Mouse (Mus musculus) forebrain, embryonic 11.5 days (tissue): ENCODE data around the gene Dnajc10. TPM values are rescaled to one million over a fixed set of nuclear protein-coding genes. Genes with fewer than 3 reads are reported as not detected.

Source experiments
- ATAC-seq: fragments of 200-750 bp; cut with Nextera tagmentation; replicated peaks from 2 replicates; pipeline ENCODE4 v1.8.0; 2017; ENCODE audit warnings: moderate TSS enrichment; ENCODE audit not compliant: low FRiP score
- DNase-seq: peaks from one replicate; pipeline ENCODE4 v3.0.0-alpha.2; 2017; ENCODE audit warnings: low spot score
- H3K27ac ChIP-seq: fragments of 300-500 bp; sonication (generic); 2 replicates; pipeline ENCODE4 v1.5.1; 2014; ENCODE audit warnings: low read depth, low read length
- H3K27me3 ChIP-seq: fragments of 300-500 bp; sonication (generic); 2 replicates; pipeline ENCODE4 v1.6.1; 2014; ENCODE audit warnings: mild to moderate bottlenecking, low read length, mixed read lengths; ENCODE audit not compliant: control insufficient read depth, insufficient read depth
- H3K36me3 ChIP-seq: fragments of 300-500 bp; sonication (generic); 2 replicates; pipeline ENCODE4 v1.6.1; 2014; ENCODE audit warnings: mild to moderate bottlenecking, low read length, moderate library complexity, mixed read lengths; ENCODE audit not compliant: control insufficient read depth, insufficient read depth
- H3K4me1 ChIP-seq: fragments of 300-500 bp; sonication (generic); replicated peaks from 2 replicates; pipeline ENCODE4 v1.6.1; 2014; ENCODE audit warnings: low read length, mixed read lengths; ENCODE audit not compliant: control insufficient read depth, insufficient read depth
- H3K4me2 ChIP-seq: fragments of 300-500 bp; sonication (generic); 2 replicates; pipeline ENCODE4 v1.6.1; 2014; ENCODE audit warnings: low read depth, mild to moderate bottlenecking, low read length, moderate library complexity, mixed read lengths; ENCODE audit not compliant: severe bottlenecking
- H3K4me3 ChIP-seq: fragments of 300-500 bp; sonication (generic); 2 replicates; pipeline ENCODE4 v1.5.1; 2014; ENCODE audit warnings: low read depth, low read length
- H3K9ac ChIP-seq: fragments of 300-500 bp; sonication (generic); 2 replicates; pipeline ENCODE4 v1.6.1; 2014; ENCODE audit warnings: low read length
- H3K9me3 ChIP-seq: fragments of 300-500 bp; sonication (generic); 2 replicates; pipeline ENCODE4 v1.6.1; 2016; ENCODE audit warnings: low read length, mixed read lengths; ENCODE audit not compliant: control insufficient read depth
- WGBS: fragments of 180-500 bp; shearing (Covaris S2); extraction: QIAGEN DNeasy Blood & Tissue Kit; methylation state at CpG from one replicate; pipeline ENCODE4 v1.1.7; 2014; 5-methylcytosine and 5-hydroxymethylcytosine counted together
- polyA plus RNA-seq: library from polyadenylated mRNA; unstranded; fragments of >200 nt; fragmentation: Nextera tagmentation; extraction: Ambion mirVana; gene quantifications from 2 replicates; pipeline ENCODE4 v1.2.1, GENCODE M21; 2014

Dnajc10 gene
- polyA plus RNA-seq, 1 experiment from 2014 or later, result 88.6 TPM

GRCm38 (mm10) chr2:80314854-80315241 lies 418 bp upstream of the Dnajc10 start:
- peak overlapping the region; percentile 69 for H3K4me2 ChIP-seq
- no peaks in the 10 kb centered on the region for H3K36me3 ChIP-seq
- H3K9ac ChIP-seq, result peak overlapping the region; percentile 94
- peak; percentile 19 for ATAC-seq
- 60% methylated on average over 7 of the region's 7 CpGs for WGBS
- DNase-seq, result no peak
- peak overlapping the region; percentile 96; the same call in 1 of the 2 replicates for H3K27ac ChIP-seq
- no peaks in the 10 kb centered on the region for H3K4me1 ChIP-seq
- H3K27me3 ChIP-seq, result no peaks in the 10 kb centered on the region
- no peaks in the 10 kb centered on the region for H3K9me3 ChIP-seq
- H3K4me3 ChIP-seq, result peak overlapping the region; percentile 84

- 96% methylated on average over 4 of the region's 4 CpGs for WGBS
- no peak overlapping the region for H3K4me3 ChIP-seq
Measured at GRCm38 (mm10) chr2:80322878-80323277, 7.6 kb downstream of the Dnajc10 start.

GRCm38 (mm10) chr2:80325779-80326178 lies 10.5 kb downstream of the Dnajc10 start:
- 92% methylated on average over 2 of the region's 2 CpGs for WGBS
- Histone ChIP-seq H3K9me3 (no peaks in the 10 kb centered on the region), H3K27me3 (no peaks in the 10 kb centered on the region), H3K9ac (no peak overlapping the region), H3K36me3 (no peaks in the 10 kb centered on the region; the same call in 1 of the 2 replicates), H3K27ac (no peak overlapping the region), H3K4me2 (no peak overlapping the region), H3K4me3 (no peak overlapping the region), H3K4me1 (no peaks in the 10 kb centered on the region)
- ATAC-seq (no peak), DNase-seq (no peak)

More at GRCm38 (mm10) chr2:80322878-80323277, 7.6 kb downstream of the Dnajc10 start:
- H3K36me3 ChIP-seq, result no peaks in the 10 kb centered on the region; the same call in 1 of the 2 replicates
- DNase-seq, result no peak
- no peaks in the 10 kb centered on the region for H3K4me1 ChIP-seq
- H3K27me3 ChIP-seq, result no peaks in the 10 kb centered on the region
- H3K4me2 ChIP-seq, result no peak overlapping the region
- no peak overlapping the region for H3K27ac ChIP-seq
- no peak overlapping the region for H3K9ac ChIP-seq
- ATAC-seq, result no peak
- H3K9me3 ChIP-seq, result no peaks in the 10 kb centered on the region

- no peak for DNase-seq
- H3K4me1 ChIP-seq, result no peaks in the 10 kb centered on the region
- 91% methylated on average over 6 of the region's 6 CpGs for WGBS
- no peak overlapping the region for H3K4me2 ChIP-seq
- H3K9me3 ChIP-seq, result no peaks in the 10 kb centered on the region
- H3K4me3 ChIP-seq, result no peak overlapping the region
- H3K27me3 ChIP-seq, result no peaks in the 10 kb centered on the region
- no peak for ATAC-seq
- no peaks in the 10 kb centered on the region; the same call in 1 of the 2 replicates for H3K36me3 ChIP-seq
- no peak overlapping the region for H3K27ac ChIP-seq
- no peak overlapping the region for H3K9ac ChIP-seq
Measured at GRCm38 (mm10) chr2:80327272-80327671, 12.0 kb downstream of the Dnajc10 start.

GRCm38 (mm10) chr2:80328961-80329653 lies 13.8 kb downstream of the Dnajc10 start:
- Histone ChIP-seq H3K9me3 (no peaks in the 10 kb centered on the region), H3K4me1 (no peaks in the 10 kb centered on the region), H3K27me3 (no peaks in the 10 kb centered on the region), H3K36me3 (no peaks in the 10 kb centered on the region; the same call in 1 of the 2 replicates), H3K4me3 (no peak overlapping the region), H3K27ac (no peak overlapping the region), H3K9ac (no peak overlapping the region), H3K4me2 (no peak overlapping the region)
- DNase-seq, result no peak
- ATAC-seq, result no peak
- WGBS, result 90% methylated on average over 7 of the region's 7 CpGs

- no peak for DNase-seq
- 95% methylated on average over 9 of the region's 9 CpGs for WGBS
- ATAC-seq, result no peak
- H3K27ac ChIP-seq, result no peak overlapping the region
- peaks cover 13% of the 10 kb centered on the region; the same call in 1 of the 2 replicates for H3K36me3 ChIP-seq
- H3K4me3 ChIP-seq, result no peak overlapping the region
- no peaks in the 10 kb centered on the region for H3K9me3 ChIP-seq
- no peaks in the 10 kb centered on the region for H3K4me1 ChIP-seq
- H3K9ac ChIP-seq, result no peak overlapping the region
- H3K4me2 ChIP-seq, result no peak overlapping the region
- no peaks in the 10 kb centered on the region for H3K27me3 ChIP-seq
Measured at GRCm38 (mm10) chr2:80340537-80340936, 25.3 kb downstream of the Dnajc10 start.

- no peaks in the 10 kb centered on the region; the same call in 1 of the 2 replicates for H3K36me3 ChIP-seq
- 95% methylated on average over 4 of the region's 4 CpGs for WGBS
Measured at GRCm38 (mm10) chr2:80354531-80354930, 39.3 kb downstream of the Dnajc10 start.

GRCm38 (mm10) chr2:80356656-80357231 lies 41.5 kb downstream of the Dnajc10 start:
- no peaks in the 10 kb centered on the region for H3K9me3 ChIP-seq
- no peak overlapping the region for H3K27ac ChIP-seq
- no peak overlapping the region for H3K4me3 ChIP-seq
- H3K4me2 ChIP-seq, result no peak overlapping the region
- WGBS, result 57% methylated on average over 8 of the region's 8 CpGs
- DNase-seq, result no peak
- ATAC-seq, result peak; percentile 44; the same call in 1 of the 2 replicates
- no peaks in the 10 kb centered on the region for H3K4me1 ChIP-seq
- no peaks in the 10 kb centered on the region for H3K27me3 ChIP-seq
- H3K9ac ChIP-seq, result no peak overlapping the region
- H3K36me3 ChIP-seq, result no peaks in the 10 kb centered on the region; the same call in 1 of the 2 replicates

More at GRCm38 (mm10) chr2:80354531-80354930, 39.3 kb downstream of the Dnajc10 start:
- ATAC-seq (no peak), DNase-seq (no peak)
- Histone ChIP-seq H3K27me3 (no peaks in the 10 kb centered on the region), H3K27ac (no peak overlapping the region), H3K9ac (no peak overlapping the region), H3K4me1 (no peaks in the 10 kb centered on the region), H3K4me3 (no peak overlapping the region), H3K4me2 (no peak overlapping the region), H3K9me3 (no peaks in the 10 kb centered on the region)
